Mouse (Mus musculus) pancreas, adult 10 weeks (tissue): ENCODE data around the gene Agrn. TPM values are rescaled to one million over a fixed set of nuclear protein-coding genes. Genes with fewer than 3 reads are reported as not detected.

Source experiments
- polyA plus RNA-seq: library from polyadenylated mRNA; stranded (reverse); fragments of 350-450 nt; fragmentation: Illumina TruSeq; extraction: RNeasy Lipid Tissue Mini Kit (QIAGEN cat#74804); gene quantifications from one replicate; pipeline ENCODE4 v1.2.3, GENCODE M21; 2015; ENCODE audit warnings: low read depth, low replicate concordance; ENCODE audit not compliant: insufficient read depth

Gene Agrn
- polyA plus RNA-seq, result 39.4 TPM

GRCm38 (mm10) chr4:156197131-156197828 lies at the start of gene Agrn:
Agrn (minus strand) TSS chr4:156197488.

GRCm38 (mm10) chr4:156235808-156236533 lies 38.7 kb upstream of the Agrn start, which contains the start of gene Noc2l:
Noc2l (plus strand) TSS chr4:156236010.

DNA sequence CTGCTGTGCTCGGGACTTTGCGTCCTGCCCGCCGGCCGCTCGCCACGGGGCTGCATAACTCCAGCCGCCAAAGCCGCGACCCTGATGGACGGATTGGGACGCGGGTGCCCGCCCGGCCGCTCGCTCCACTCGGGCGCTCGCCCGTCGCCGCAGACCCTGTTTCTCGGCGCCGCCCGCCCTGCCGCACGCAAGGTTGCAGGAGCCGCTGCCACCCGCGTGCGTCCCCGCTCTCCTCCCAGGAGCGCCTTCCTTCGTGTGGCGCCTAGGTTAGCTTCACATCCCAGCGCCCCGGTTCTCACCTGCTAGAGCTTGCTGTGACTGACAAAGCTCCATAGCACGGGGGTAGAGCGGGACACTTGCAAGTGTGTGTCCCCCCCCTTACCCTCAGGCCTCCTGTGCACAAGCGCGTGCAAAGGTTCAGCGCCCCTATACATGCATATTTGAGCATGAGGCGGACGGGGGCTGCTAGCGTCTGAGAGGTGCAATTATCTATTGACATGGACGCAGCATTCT lies 37.5 kb upstream of the Agrn start, which contains the start of gene Plekhn1:
Gene Plekhn1 (minus strand): TSS at position 157 of the 513 bp plus-strand sequence.

GRCm38 (mm10) chr4:156215649-156216048 lies 18.4 kb upstream of the Agrn start, which contains the start of gene Perm1:
Perm1 (plus strand) TSS chr4:156215868.

GRCm38 (mm10) chr4:156203001-156203412 lies 5.7 kb upstream of the Agrn start, which contains the start of gene AW011738:
AW011738 (plus strand) TSS chr4:156203304.

GRCm38 (mm10) chr4:156200623-156201475 lies 3.6 kb upstream of the Agrn start, which contains the start of gene Isg15:
Isg15 (minus strand) TSS chr4:156200818.

GRCm38 (mm10) chr4:156130436-156130835 lies 66.9 kb downstream of the Agrn start, which contains the start of gene Rnf223:
Rnf223 (plus strand) TSS chr4:156130513.

Other genes starting within 250 kb of the Agrn start
- 15.8 TPM for gene C1qtnf12, start 235.2 kb downstream of the Agrn start, polyA plus RNA-seq
- gene B3galt6, start 204.8 kb downstream of the Agrn start, polyA plus RNA-seq, result 1.6 TPM
- 42.9 TPM for gene Sdf4, start 204.6 kb downstream of the Agrn start, polyA plus RNA-seq
- not detected for gene Tnfrsf4, start 183.6 kb downstream of the Agrn start, polyA plus RNA-seq
- not detected for gene Tnfrsf18, start 171.3 kb downstream of the Agrn start, polyA plus RNA-seq
- 5.0 TPM for gene Ttll10, start 138.1 kb downstream of the Agrn start, polyA plus RNA-seq
- gene 9430015G10Rik, start 87.5 kb downstream of the Agrn start, polyA plus RNA-seq, result 3.1 TPM
- gene Rnf223, start 67.0 kb downstream of the Agrn start, polyA plus RNA-seq, result not detected
- gene Isg15, start 3.3 kb upstream of the Agrn start, polyA plus RNA-seq, result 5.8 TPM
- gene AW011738, start 5.8 kb upstream of the Agrn start, polyA plus RNA-seq, result 0.74 TPM
- gene Perm1, start 18.4 kb upstream of the Agrn start, polyA plus RNA-seq, result not detected
- gene Plekhn1, start 37.4 kb upstream of the Agrn start, polyA plus RNA-seq, result 13.6 TPM
- 19.6 TPM for gene Noc2l, start 38.5 kb upstream of the Agrn start, polyA plus RNA-seq
- not detected for gene Samd11, start 58.2 kb upstream of the Agrn start, polyA plus RNA-seq
- gene Vmn2r-ps159, start 133.6 kb upstream of the Agrn start, polyA plus RNA-seq, result not detected